Mouse (Mus musculus) midbrain, embryonic 11.5 days (tissue): Measurements from ENCODE around the gene Blvra. TPM values are rescaled to one million over a fixed set of nuclear protein-coding genes. Genes with fewer than 3 reads are reported as not detected.
"Not testable (repeated sequence)": the region's sequence is repeated elsewhere in the genome, so short reads cannot be mapped to it uniquely, and the experiment has no call there.

Experiments
- ATAC-seq: fragments of 200-750 bp; cut with Nextera tagmentation; 2 replicates; pipeline ENCODE4 v1.8.0; 2017; ENCODE audit warnings: moderate TSS enrichment, moderate library complexity; ENCODE audit not compliant: low FRiP score
- DNase-seq: peaks from one replicate; pipeline ENCODE4 v3.0.0; 2015; ENCODE audit warnings: low spot score; ENCODE audit errors: missing footprints
- H3K27ac ChIP-seq: fragments of 300-500 bp; sonication (generic); 2 replicates; pipeline ENCODE4 v1.5.1; 2014; ENCODE audit warnings: low read depth, low read length
- H3K27me3 ChIP-seq: fragments of 300-500 bp; sonication (generic); 2 replicates; pipeline ENCODE4 v1.6.1; 2014; ENCODE audit warnings: mild to moderate bottlenecking, low read length, moderate library complexity, mixed read lengths; ENCODE audit not compliant: control insufficient read depth, insufficient read depth
- H3K36me3 ChIP-seq: fragments of 300-500 bp; sonication (generic); 2 replicates; pipeline ENCODE4 v1.6.1; 2014; ENCODE audit warnings: mild to moderate bottlenecking, low read length, moderate library complexity, mixed read lengths; ENCODE audit not compliant: control insufficient read depth, insufficient read depth
- H3K4me1 ChIP-seq: fragments of 300-500 bp; sonication (generic); 2 replicates; pipeline ENCODE4 v1.6.1; 2014; ENCODE audit warnings: low read length; ENCODE audit not compliant: control insufficient read depth, insufficient read depth
- H3K4me2 ChIP-seq: fragments of 300-500 bp; sonication (generic); 2 replicates; pipeline ENCODE4 v1.6.1; 2014; ENCODE audit warnings: mild to moderate bottlenecking, moderate library complexity
- H3K4me3 ChIP-seq: fragments of 300-500 bp; sonication (generic); 2 replicates; pipeline ENCODE4 v1.5.1; 2014; ENCODE audit warnings: low read depth, low read length
- H3K9ac ChIP-seq: fragments of 300-500 bp; sonication (generic); 2 replicates; pipeline ENCODE4 v1.6.1; 2014; ENCODE audit warnings: low read length
- H3K9me3 ChIP-seq: fragments of 300-500 bp; sonication (generic); 2 replicates; pipeline ENCODE4 v1.6.1; 2016; ENCODE audit warnings: low read length; ENCODE audit not compliant: control insufficient read depth
- WGBS: fragments of 180-500 bp; shearing (Covaris S2); extraction: QIAGEN DNeasy Blood & Tissue Kit; methylation state at CpG from one replicate; pipeline ENCODE4 v1.1.7; 2014; 5-methylcytosine and 5-hydroxymethylcytosine counted together
- polyA plus RNA-seq: library from polyadenylated mRNA; unstranded; fragments of >200 nt; fragmentation: Nextera tagmentation; extraction: Ambion mirVana; gene quantifications from 2 replicates; pipeline ENCODE4 v1.2.1, GENCODE M21; 2014

The Blvra gene
- polyA plus RNA-seq, 1 experiment from 2014 or later, result 20.7 TPM

DNA sequence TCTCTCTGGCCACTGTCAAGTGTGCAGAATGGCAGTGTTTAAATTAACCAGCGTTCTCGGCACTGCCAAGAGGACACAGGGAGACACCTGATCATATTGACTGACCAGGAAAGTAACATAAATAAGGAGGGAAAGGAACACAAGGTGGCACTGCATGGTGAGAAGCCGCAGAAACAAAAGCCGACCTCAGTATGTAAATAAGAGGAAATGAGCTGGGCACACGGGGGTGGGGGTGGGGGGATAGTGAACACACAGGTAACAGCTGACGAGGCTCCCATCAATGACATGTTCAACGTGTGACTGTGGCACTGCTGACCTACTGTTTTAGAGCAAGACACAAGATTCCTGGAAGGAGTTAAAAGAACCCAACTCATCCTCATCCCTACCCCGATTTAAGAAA, 60.9 kb downstream of the Blvra start:
- no peak overlapping the region for H3K9ac ChIP-seq
- DNase-seq, result no peak
- no peaks in the 10 kb centered on the region for H3K9me3 ChIP-seq
- no peak for ATAC-seq
- H3K4me3 ChIP-seq, result no peak overlapping the region
- H3K4me1 ChIP-seq, result peaks cover 17% of the 10 kb centered on the region
- peaks cover 5% of the 10 kb centered on the region; the same call in 1 of the 2 replicates for H3K36me3 ChIP-seq
- 81% methylated on average over 8 of the region's 8 CpGs for WGBS
- no peak overlapping the region for H3K4me2 ChIP-seq
- no peak overlapping the region for H3K27ac ChIP-seq
- no peaks in the 10 kb centered on the region for H3K27me3 ChIP-seq

DNA sequence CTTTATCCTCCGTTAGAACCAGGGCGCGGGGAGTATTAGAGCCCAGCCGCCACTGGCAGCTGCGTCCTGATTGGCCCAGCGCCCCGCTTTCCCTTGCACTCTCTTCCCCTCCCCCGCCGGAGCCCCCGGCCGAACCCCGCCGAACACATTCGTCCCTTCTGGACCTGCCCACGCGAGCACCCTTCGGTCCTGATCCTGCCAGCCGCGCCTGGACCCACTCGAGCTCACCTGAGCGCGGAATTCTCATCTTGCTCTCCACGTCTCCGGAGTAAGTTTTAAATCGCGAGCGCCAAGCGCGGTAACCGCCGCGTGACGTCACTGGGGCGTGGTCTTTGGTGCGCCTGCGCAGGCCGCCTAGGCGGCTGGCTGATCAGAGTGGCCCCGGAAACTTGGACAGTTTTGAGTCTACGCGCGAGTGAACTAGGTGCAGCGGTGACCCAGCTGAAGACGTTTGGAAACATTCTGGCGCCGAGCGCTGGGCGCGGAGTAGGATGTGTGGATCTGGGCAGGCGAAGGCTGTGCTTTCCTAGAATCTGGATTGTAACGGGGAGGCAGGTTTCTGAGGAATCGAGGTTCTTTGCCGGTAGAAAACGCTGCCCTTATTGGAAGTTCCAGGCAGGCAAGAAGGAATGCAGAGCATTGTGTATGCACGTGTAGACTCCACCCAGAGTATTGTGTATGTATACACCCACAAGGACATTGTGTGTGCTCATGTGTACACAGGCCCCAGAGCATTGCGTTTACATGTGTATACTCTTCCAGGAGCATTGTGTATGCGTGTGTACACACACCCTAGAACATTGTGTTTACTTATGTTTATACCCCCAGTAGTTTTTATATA, 63.4 kb downstream of the Blvra start, which contains the start of gene Ncaph:
Gene Ncaph (minus strand): TSS at position 334 of the 841 bp plus-strand sequence.
- Histone ChIP-seq H3K4me1 (peaks cover 17% of the 10 kb centered on the region), H3K27me3 (no peaks in the 10 kb centered on the region), H3K4me3 (peak within 1 kb of the TSS; percentile 85), H3K36me3 (no peaks in the 10 kb centered on the region), H3K9ac (peak within 1 kb of the TSS; percentile 84), H3K4me2 (peak within 1 kb of the TSS; percentile 68), H3K9me3 (no peaks in the 10 kb centered on the region), H3K27ac (peak within 1 kb of the TSS; percentile 59; the same call in 1 of the 2 replicates)
- peak; percentile 93 for ATAC-seq
- 1% methylated on average over 57 of the region's 57 CpGs for WGBS
- DNase-seq, result peak; percentile 100

DNA sequence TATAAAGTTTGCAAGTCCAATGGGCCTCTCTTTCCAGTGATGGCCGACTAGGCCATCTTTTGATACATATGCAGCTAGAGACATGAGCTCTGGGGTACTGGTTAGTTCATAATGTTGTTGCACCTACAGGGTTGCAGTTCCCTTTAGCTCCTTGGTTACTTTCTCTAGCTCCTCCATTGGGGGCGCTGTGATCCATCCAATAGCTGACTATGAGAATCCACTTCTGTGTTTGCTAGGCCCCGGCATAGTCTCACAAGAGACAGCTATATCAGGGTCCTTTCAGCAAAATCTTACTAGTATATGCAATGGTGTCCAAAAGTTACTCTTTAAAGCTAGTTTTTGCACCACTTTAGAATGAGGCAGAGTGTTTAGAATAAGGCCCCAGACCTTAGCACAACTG, 64.8 kb downstream of the Blvra start:
- H3K9me3 ChIP-seq, H3K4me3 ChIP-seq, ATAC-seq, H3K4me2 ChIP-seq, H3K9ac ChIP-seq, H3K27me3 ChIP-seq, H3K27ac ChIP-seq, H3K36me3 ChIP-seq: not testable (repeated sequence)
- DNase-seq, result peak; percentile 78
- H3K4me1 ChIP-seq, result peaks cover 17% of the 10 kb centered on the region
- WGBS, result 43% methylated on average over 2 of the region's 3 CpGs

DNA sequence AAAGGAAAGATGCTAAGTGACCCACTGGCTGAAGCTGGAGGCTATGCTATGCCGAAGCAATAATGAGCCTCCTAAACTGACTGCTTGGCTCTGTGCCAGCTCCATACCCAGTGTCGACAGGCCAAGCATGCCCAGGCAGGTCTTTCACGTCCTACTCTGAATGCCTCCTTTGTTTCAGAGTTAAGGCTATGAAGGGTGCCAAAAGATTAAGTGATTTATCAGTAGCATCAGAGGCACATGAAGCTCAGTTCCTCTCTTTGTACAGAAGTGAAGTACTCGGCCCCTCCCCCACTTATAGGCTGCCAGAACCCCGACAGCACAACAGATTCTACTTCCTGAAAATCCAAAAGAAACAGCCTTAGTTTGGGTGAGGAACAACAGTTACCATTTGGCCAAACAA, 66.5 kb downstream of the Blvra start:
- Histone ChIP-seq H3K4me1 (peaks cover 14% of the 10 kb centered on the region), H3K9me3 (no peaks in the 10 kb centered on the region), H3K9ac (no peak overlapping the region), H3K27me3 (no peaks in the 10 kb centered on the region), H3K36me3 (peaks cover 3% of the 10 kb centered on the region; the same call in 1 of the 2 replicates), H3K4me2 (no peak overlapping the region), H3K27ac (no peak overlapping the region), H3K4me3 (no peak overlapping the region)
- 33% methylated on average over 5 of the region's 5 CpGs for WGBS
- ATAC-seq (peak; percentile 43; the same call in 1 of the 2 replicates), DNase-seq (no peak)

DNA sequence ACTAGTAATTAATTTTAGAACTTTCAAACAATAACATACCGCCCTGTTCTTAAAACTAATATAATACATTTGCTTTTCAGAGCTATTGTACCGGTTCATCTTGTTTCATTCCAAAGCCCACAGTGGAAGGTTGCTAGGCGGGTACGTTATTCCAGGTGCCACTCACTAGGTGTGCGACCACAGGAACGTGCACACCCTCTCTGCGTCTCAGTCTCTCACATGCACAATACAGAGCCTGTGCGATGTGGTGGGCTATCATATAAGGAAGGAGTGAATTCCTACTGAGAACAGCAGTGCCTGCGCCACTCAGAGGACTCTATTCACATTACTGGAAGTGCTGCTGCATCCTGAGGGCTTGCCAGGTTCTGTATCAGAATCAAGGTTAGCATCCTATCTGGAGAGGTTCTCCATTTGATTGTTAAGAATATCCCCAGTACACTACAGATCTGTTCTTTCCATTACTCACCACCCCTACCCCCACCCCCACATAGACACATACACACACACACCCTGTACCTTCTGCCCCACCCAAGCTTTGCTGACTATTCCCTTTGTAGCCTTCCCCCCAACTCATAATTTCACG, 67.5 kb downstream of the Blvra start:
- Histone ChIP-seq H3K4me2 (no peak overlapping the region), H3K9me3 (no peaks in the 10 kb centered on the region), H3K4me1 (peaks cover 13% of the 10 kb centered on the region), H3K27ac (no peak overlapping the region), H3K9ac (no peak overlapping the region), H3K4me3 (no peak overlapping the region), H3K27me3 (no peaks in the 10 kb centered on the region), H3K36me3 (peaks cover 3% of the 10 kb centered on the region; the same call in 1 of the 2 replicates)
- 91% methylated on average over 10 of the region's 10 CpGs for WGBS
- no peak for ATAC-seq
- DNase-seq, result no peak

DNA sequence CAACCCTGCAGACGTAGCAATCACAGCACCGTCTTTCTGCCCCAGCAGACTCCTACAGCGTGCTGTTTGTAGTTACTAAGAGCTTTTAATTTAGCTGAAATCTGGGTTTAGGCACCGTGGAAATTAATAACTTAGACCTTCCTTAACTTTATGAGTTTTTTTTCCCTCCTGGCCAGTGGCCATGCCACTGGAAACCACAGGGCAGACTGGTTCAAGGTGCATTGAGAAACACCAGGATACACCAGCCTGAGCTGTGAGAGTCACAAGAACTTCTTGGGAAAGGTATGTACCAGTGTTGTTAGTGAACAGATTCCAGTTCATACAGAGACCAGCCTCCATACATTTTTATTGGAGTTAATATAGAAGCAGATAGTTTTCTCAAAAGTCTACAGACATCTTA, 68.0 kb downstream of the Blvra start:
- Histone ChIP-seq H3K9me3 (no peaks in the 10 kb centered on the region), H3K9ac (no peak overlapping the region), H3K36me3 (peaks cover 3% of the 10 kb centered on the region; the same call in 1 of the 2 replicates), H3K4me3 (no peak overlapping the region), H3K4me2 (no peak overlapping the region), H3K27ac (no peak overlapping the region), H3K27me3 (no peaks in the 10 kb centered on the region), H3K4me1 (peaks cover 13% of the 10 kb centered on the region)
- 97% methylated on average over 4 of the region's 4 CpGs for WGBS
- no peak for ATAC-seq
- no peak for DNase-seq

DNA sequence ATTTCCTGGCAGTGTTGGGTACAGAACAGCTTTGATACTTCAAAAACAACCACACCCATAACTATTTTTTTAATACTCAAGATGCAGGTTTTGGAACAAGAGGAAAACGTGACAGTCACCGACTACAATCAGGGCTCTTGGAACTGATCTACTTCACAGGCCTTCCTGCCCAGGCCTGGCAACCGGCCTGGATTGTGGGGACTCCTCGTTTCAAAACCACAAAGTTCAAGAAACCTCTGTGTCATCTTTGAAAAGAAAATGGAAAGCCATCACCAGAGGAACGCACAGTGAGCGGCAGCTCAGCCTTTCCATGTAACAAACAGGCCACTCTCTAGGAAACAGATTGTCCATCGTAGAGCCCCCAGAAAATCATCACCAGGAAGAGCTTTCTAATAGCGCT, 68.6 kb downstream of the Blvra start:
- ATAC-seq (no peak), DNase-seq (no peak)
- Histone ChIP-seq H3K4me2 (no peak overlapping the region), H3K4me3 (no peak overlapping the region), H3K36me3 (peaks cover 3% of the 10 kb centered on the region; the same call in 1 of the 2 replicates), H3K9me3 (no peaks in the 10 kb centered on the region), H3K9ac (no peak overlapping the region), H3K27me3 (no peaks in the 10 kb centered on the region), H3K4me1 (peaks cover 16% of the 10 kb centered on the region), H3K27ac (no peak overlapping the region)
- WGBS, result 96% methylated on average over 8 of the region's 8 CpGs

DNA sequence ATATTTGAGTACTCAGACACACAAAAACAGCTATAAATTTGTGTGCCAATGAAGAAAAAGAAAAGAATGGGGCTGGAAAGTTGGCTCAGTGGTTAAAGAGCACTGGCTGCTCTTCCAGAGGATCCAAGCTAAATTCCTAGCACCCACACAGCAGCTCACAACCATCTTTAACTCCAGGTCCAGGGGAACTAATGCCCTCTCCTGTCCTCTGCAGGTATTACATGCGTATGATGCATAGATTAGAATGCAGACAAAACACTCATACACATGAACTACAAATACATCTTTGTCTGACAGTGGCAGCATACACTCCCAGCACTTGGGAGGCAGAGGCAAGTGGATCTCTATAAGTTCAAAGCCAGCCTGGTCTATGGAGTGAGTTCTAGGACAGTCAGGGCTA, 69.1 kb downstream of the Blvra start:
- no peaks in the 10 kb centered on the region for H3K27me3 ChIP-seq
- ATAC-seq (no peak), DNase-seq (no peak)
- H3K4me1 ChIP-seq, result peaks cover 14% of the 10 kb centered on the region
- H3K9me3 ChIP-seq, result no peaks in the 10 kb centered on the region
- WGBS, result 96% methylated on average over 1 of the region's 1 CpGs
- H3K9ac ChIP-seq, result no peak overlapping the region
- H3K4me2 ChIP-seq, result no peak overlapping the region
- no peak overlapping the region for H3K27ac ChIP-seq
- no peak overlapping the region for H3K4me3 ChIP-seq
- H3K36me3 ChIP-seq, result peaks cover 3% of the 10 kb centered on the region; the same call in 1 of the 2 replicates

DNA sequence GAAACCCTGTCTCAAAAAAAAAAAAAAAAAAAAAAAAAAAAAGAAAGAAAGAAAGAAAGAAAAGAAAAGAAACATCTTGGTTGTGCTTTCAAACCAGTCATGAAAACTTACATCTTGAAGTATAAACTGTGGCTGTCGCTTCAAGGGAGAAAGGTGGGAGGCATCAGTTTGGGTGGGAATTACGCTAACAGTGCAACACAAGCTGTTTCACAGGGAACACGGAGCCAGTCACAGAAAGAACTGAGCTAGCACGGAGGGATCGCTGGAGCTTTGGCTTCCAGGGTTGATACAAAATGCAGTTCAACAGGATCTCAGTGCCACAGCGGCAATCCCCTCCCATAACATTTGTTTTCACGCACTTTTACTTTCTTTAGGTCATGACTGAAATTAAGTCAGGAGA, 69.5 kb downstream of the Blvra start:
- no peak overlapping the region for H3K9ac ChIP-seq
- H3K4me1 ChIP-seq, result peaks cover 13% of the 10 kb centered on the region
- H3K9me3 ChIP-seq, result no peaks in the 10 kb centered on the region
- no peak overlapping the region for H3K27ac ChIP-seq
- H3K36me3 ChIP-seq, result peaks cover 3% of the 10 kb centered on the region; the same call in 1 of the 2 replicates
- no peak overlapping the region for H3K4me3 ChIP-seq
- no peaks in the 10 kb centered on the region for H3K27me3 ChIP-seq
- WGBS, result 95% methylated on average over 7 of the region's 7 CpGs
- DNase-seq, result no peak
- ATAC-seq, result no peak
- H3K4me2 ChIP-seq, result no peak overlapping the region
